Mouse (Mus musculus): ENCODE results near the gene Nr1h5. TPM values are rescaled to one million over a fixed set of nuclear protein-coding genes. Genes with fewer than 3 reads are reported as not detected.

The Nr1h5 gene
- polyA plus RNA-seq (2016; fragmentation: Nextera tagmentation; extraction: Ambion mirVana), result not detected in 2 replicates

GRCm38 (mm10) chr3:102964033-102964432, at the start of gene Nr1h5:
Gene Nr1h5, minus strand, starts transcription at chr3:102964133.
- no peaks in the 10 kb centered on the region for H3K9me3 ChIP-seq (replicated peaks)
- 30% methylated on average over 3 of the region's 3 CpGs for WGBS
- no peaks in the 10 kb centered on the region for H3K4me1 ChIP-seq
- no peak for DNase-seq (ENCODE audit: low spot score)
- H3K36me3 ChIP-seq, result no peaks in the 10 kb centered on the region
- no peak within 1 kb of the TSS for H3K4me3 ChIP-seq
- no peak within 1 kb of the TSS for H3K27ac ChIP-seq
- no peaks in the 10 kb centered on the region for H3K27me3 ChIP-seq (ENCODE audit: low read depth, poor library complexity, severe bottlenecking)

- H3K4me1 ChIP-seq, result peaks cover 1% of the 10 kb centered on the region
- DNase-seq (ENCODE audit: low spot score), result no peak
- peaks cover 75% of the 10 kb centered on the region for H3K36me3 ChIP-seq
- no peak overlapping the region for H3K27ac ChIP-seq
- H3K4me3 ChIP-seq, result no peak overlapping the region
- WGBS, result 93% methylated on average over 7 of the region's 7 CpGs
- no peaks in the 10 kb centered on the region for H3K9me3 ChIP-seq (replicated peaks)
- no peaks in the 10 kb centered on the region for H3K27me3 ChIP-seq (ENCODE audit: low read depth, poor library complexity, severe bottlenecking)
Observed at GRCm38 (mm10) chr3:103001595-103001994, 37.7 kb upstream of the Nr1h5 start.

DNA sequence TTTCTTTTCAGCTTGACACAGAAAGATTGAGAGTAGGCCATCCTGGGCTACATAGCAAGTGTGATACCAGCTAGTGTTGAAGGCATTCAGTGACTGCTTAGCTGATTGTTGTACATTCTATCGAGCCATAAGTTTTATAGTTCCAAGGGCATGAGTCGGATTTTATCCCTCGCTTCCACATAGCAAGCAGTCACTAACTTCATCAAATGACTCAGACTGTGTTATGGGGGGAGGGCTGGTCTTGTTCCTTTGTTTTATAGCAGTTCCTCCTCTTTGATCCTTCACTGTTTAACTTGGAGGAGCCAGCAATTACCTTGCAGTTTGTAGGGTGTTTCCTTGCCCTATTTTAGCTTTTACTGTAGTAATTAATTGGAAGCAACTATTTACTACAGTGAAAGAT, 33.7 kb upstream of the Nr1h5 start:
- 81% methylated on average over 3 of the region's 3 CpGs for WGBS
- H3K27ac ChIP-seq, result no peak overlapping the region
- peaks cover 52% of the 10 kb centered on the region for H3K36me3 ChIP-seq
- no peak for DNase-seq (ENCODE audit: low spot score)
- H3K4me3 ChIP-seq, result no peak overlapping the region
- no peaks in the 10 kb centered on the region for H3K27me3 ChIP-seq (ENCODE audit: low read depth, poor library complexity, severe bottlenecking)
- no peaks in the 10 kb centered on the region for H3K9me3 ChIP-seq (replicated peaks)
- H3K4me1 ChIP-seq, result peaks cover 18% of the 10 kb centered on the region

DNA sequence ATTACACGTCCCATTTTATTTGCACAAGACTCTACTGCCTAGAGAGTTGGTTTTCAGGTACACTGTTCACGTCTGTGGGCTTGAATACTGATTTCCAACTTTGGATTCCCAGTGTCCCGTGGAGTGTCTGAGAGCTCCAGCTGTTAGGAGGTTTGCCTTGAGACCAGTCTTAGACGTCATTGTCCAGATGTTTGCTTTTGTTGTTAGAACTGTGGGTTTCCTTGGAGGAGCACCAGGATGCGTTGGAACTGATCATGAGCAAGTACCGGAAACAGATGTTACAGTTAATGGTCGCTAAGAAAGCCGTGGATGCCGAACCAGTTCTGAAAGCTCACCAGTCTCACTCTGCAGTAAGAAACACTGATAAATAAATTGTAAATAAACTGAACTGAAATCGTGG, 33.1 kb upstream of the Nr1h5 start:
- Histone ChIP-seq H3K36me3 (peaks cover 47% of the 10 kb centered on the region), H3K27me3 (ENCODE audit: low read depth, poor library complexity, severe bottlenecking) (no peaks in the 10 kb centered on the region), H3K4me3 (no peak overlapping the region), H3K27ac (no peak overlapping the region), H3K9me3 (replicated peaks) (no peaks in the 10 kb centered on the region), H3K4me1 (peaks cover 18% of the 10 kb centered on the region)
- DNase-seq (ENCODE audit: low spot score), result no peak
- WGBS, result 82% methylated on average over 10 of the region's 10 CpGs

GRCm38 (mm10) chr3:102995605-102996321, 31.8 kb upstream of the Nr1h5 start, which contains the start of gene Sike1:
Gene Sike1, plus strand, starts transcription at chr3:102995708.
- Histone ChIP-seq H3K4me1 (peaks cover 18% of the 10 kb centered on the region), H3K9me3 (replicated peaks) (no peaks in the 10 kb centered on the region), H3K36me3 (peaks cover 36% of the 10 kb centered on the region), H3K4me3 (peak within 1 kb of the TSS; percentile 83), H3K27me3 (ENCODE audit: low read depth, poor library complexity, severe bottlenecking) (no peaks in the 10 kb centered on the region), H3K27ac (peak within 1 kb of the TSS; percentile 94)
- DNase-seq (ENCODE audit: low spot score), result peak; percentile 97
- 1% methylated on average over 60 of the region's 60 CpGs for WGBS

DNA sequence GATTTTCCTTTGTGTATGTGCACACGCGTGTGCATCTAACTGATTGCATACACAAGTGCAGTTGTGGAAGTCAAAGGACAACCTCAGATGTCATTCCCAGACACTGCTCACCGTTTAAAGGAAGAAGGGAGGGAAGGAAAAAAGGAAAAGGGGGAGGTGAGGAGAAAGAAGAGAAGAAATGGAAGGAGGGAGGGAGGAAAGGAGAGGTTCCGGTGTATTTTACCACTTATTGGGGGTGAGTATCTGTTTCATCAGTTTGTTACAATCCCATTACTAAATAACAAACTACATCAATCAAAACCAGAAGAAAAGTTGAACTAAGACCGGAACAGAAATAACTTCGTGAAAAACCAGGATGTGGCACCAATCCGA, 31.3 kb upstream of the Nr1h5 start:
- WGBS, result 60% methylated on average over 7 of the region's 7 CpGs
- peak overlapping the region; percentile 94 for H3K27ac ChIP-seq

DNA sequence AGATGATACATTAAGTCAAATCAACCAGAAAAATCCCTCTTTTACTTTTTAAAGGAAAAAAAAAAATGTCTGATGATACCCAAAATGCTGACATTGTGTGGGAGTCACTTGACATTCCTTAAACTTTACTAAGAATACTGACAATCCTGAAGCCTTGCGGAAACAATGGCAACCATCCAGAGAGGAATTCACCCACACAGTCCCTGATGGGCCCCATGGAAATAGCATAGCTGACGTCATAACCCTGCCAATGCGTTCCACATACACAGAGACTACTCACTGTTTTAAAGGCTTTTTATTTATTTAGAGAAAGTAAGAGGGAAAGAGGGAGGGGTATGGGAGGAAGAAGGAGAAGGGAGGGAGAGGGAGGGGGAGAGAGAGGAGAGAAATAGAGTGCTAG, 29.0 kb upstream of the Nr1h5 start:
- no peak overlapping the region for H3K27ac ChIP-seq
- DNase-seq (ENCODE audit: low spot score), result no peak

More for the DNA sequence above, 31.3 kb upstream of the Nr1h5 start:
- Histone ChIP-seq H3K4me1 (peaks cover 18% of the 10 kb centered on the region), H3K27me3 (ENCODE audit: low read depth, poor library complexity, severe bottlenecking) (no peaks in the 10 kb centered on the region), H3K4me3 (peak overlapping the region; percentile 83), H3K9me3 (replicated peaks) (no peaks in the 10 kb centered on the region), H3K36me3 (peaks cover 30% of the 10 kb centered on the region)
- no peak for DNase-seq (ENCODE audit: low spot score)

DNA sequence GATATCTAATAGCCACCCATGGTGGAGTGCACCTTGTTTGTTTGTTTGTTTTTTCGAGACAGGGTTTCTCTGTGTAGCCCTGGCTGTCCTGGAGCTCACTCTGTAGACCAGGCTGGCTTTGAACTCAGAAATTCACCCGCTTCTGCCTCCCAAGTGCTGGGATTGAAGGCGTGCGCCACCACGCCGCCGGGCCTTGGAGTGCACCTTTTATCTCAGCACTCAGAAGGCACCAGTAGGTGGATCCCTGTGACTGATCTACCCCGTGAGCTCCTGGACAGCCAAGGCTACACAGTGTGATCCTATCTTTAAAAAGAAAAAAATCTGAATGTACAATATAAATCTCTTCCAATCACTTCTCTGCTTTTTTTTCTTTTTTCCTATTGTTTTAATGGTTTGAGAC, 27.1 kb upstream of the Nr1h5 start:
- Histone ChIP-seq H3K27me3 (ENCODE audit: low read depth, poor library complexity, severe bottlenecking) (no peaks in the 10 kb centered on the region), H3K36me3 (no peaks in the 10 kb centered on the region), H3K27ac (no peak overlapping the region), H3K4me1 (peaks cover 11% of the 10 kb centered on the region), H3K9me3 (replicated peaks) (no peaks in the 10 kb centered on the region), H3K4me3 (no peak overlapping the region)
- WGBS, result 77% methylated on average over 8 of the region's 8 CpGs
- no peak for DNase-seq (ENCODE audit: low spot score)

More for the DNA sequence above, 29.0 kb upstream of the Nr1h5 start:
- Histone ChIP-seq H3K27me3 (ENCODE audit: low read depth, poor library complexity, severe bottlenecking) (no peaks in the 10 kb centered on the region), H3K36me3 (peaks cover 8% of the 10 kb centered on the region; the same call in 1 of the 2 replicates), H3K4me1 (peaks cover 18% of the 10 kb centered on the region), H3K4me3 (no peak overlapping the region), H3K9me3 (replicated peaks) (no peaks in the 10 kb centered on the region)
- 75% methylated on average over 3 of the region's 3 CpGs for WGBS

DNA sequence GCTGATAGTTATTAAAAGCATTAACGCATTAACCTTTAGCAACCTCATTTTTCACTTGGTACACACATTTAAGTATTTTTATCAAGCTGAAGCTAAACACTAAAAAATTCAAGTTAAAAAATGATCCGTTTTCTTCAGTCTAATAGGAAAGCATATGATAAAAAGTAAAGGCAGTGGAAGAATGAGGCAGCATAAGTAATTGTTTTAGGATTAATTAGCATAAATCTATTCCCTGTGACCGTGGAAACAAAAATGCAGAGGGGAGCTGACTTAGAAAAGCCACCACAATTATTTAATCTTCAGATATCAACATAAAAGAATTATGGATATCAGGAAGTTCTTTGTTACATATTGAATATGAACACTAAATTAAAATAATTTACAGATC, 16.4 kb upstream of the Nr1h5 start:
- no peaks in the 10 kb centered on the region for H3K27me3 ChIP-seq (ENCODE audit: low read depth, poor library complexity, severe bottlenecking)
- H3K9me3 ChIP-seq (replicated peaks), result no peaks in the 10 kb centered on the region
- no peak for DNase-seq (ENCODE audit: low spot score)
- no peaks in the 10 kb centered on the region for H3K36me3 ChIP-seq
- 77% methylated on average over 3 of the region's 3 CpGs for WGBS
- no peak overlapping the region for H3K27ac ChIP-seq
- H3K4me1 ChIP-seq, result no peaks in the 10 kb centered on the region
- H3K4me3 ChIP-seq, result no peak overlapping the region

- Histone ChIP-seq H3K4me3 (no peak overlapping the region), H3K27me3 (ENCODE audit: low read depth, poor library complexity, severe bottlenecking) (no peaks in the 10 kb centered on the region), H3K27ac (no peak overlapping the region), H3K4me1 (no peaks in the 10 kb centered on the region), H3K36me3 (no peaks in the 10 kb centered on the region), H3K9me3 (replicated peaks) (no peaks in the 10 kb centered on the region)
- no peak for DNase-seq (ENCODE audit: low spot score)
- 60% methylated on average over 10 of the region's 10 CpGs for WGBS
Observed at GRCm38 (mm10) chr3:102979550-102980348, 15.8 kb upstream of the Nr1h5 start.

GRCm38 (mm10) chr3:102976906-102977305, 13.0 kb upstream of the Nr1h5 start:
- no peaks in the 10 kb centered on the region for H3K4me1 ChIP-seq
- no peaks in the 10 kb centered on the region for H3K27me3 ChIP-seq (ENCODE audit: low read depth, poor library complexity, severe bottlenecking)
- 86% methylated on average over 4 of the region's 4 CpGs for WGBS
- H3K9me3 ChIP-seq (replicated peaks), result no peaks in the 10 kb centered on the region
- H3K27ac ChIP-seq, result no peak overlapping the region
- H3K36me3 ChIP-seq, result no peaks in the 10 kb centered on the region
- DNase-seq (ENCODE audit: low spot score), result no peak
- no peak overlapping the region for H3K4me3 ChIP-seq

GRCm38 (mm10) chr3:102970508-102970907, 6.6 kb upstream of the Nr1h5 start:
- H3K36me3 ChIP-seq, result no peaks in the 10 kb centered on the region
- no peaks in the 10 kb centered on the region for H3K9me3 ChIP-seq (replicated peaks)
- DNase-seq (ENCODE audit: low spot score), result no peak
- H3K4me1 ChIP-seq, result no peaks in the 10 kb centered on the region
- no peaks in the 10 kb centered on the region for H3K27me3 ChIP-seq (ENCODE audit: low read depth, poor library complexity, severe bottlenecking)
- no peak overlapping the region for H3K4me3 ChIP-seq
- no peak overlapping the region for H3K27ac ChIP-seq
- 89% methylated on average over 3 of the region's 3 CpGs for WGBS

- Histone ChIP-seq H3K27me3 (ENCODE audit: low read depth, poor library complexity, severe bottlenecking) (no peaks in the 10 kb centered on the region), H3K9me3 (replicated peaks) (no peaks in the 10 kb centered on the region), H3K36me3 (no peaks in the 10 kb centered on the region), H3K27ac (no peak overlapping the region), H3K4me3 (no peak overlapping the region), H3K4me1 (no peaks in the 10 kb centered on the region)
- DNase-seq (ENCODE audit: low spot score), result no peak
- 90% methylated on average over 9 of the region's 9 CpGs for WGBS
Observed at GRCm38 (mm10) chr3:102970067-102970466, 6.1 kb upstream of the Nr1h5 start.

All from limb, embryonic 10.5 days (tissue).